Mouse (Mus musculus) left cerebral cortex, adult 11 months (tissue): ENCODE results near the gene Olfr1052.
"Not testable (repeated sequence)": the region's sequence is repeated elsewhere in the genome, so short reads cannot be mapped to it uniquely, and the experiment has no call there.

Experiments used
- DNase-seq: peaks from one replicate; pipeline ENCODE4 v3.0.0; 2022; ENCODE audit warnings: low spot score

Gene Olfr1052

DNA sequence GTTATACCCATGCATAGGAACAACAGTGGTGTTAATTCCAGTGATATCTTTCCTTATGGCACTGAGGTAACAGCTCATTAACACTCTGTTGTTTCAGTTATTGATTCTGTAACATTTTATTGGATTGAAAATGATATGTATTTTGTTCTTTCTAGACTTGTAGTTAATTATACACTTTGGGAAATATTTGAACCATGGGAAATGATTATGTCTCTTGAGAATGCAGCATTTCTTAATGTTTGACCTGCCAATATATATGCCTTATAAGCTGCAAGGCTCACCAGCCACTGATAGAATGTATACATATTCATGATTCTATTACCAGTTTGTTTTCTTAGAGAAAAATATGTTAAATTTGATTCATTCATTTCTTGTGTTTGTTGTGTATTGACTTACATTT, at the start of gene Olfr1052:
Gene Olfr1052, plus strand, starts transcription at position 301 of the 400 bp plus-strand sequence.
- no peak for DNase-seq

DNA sequence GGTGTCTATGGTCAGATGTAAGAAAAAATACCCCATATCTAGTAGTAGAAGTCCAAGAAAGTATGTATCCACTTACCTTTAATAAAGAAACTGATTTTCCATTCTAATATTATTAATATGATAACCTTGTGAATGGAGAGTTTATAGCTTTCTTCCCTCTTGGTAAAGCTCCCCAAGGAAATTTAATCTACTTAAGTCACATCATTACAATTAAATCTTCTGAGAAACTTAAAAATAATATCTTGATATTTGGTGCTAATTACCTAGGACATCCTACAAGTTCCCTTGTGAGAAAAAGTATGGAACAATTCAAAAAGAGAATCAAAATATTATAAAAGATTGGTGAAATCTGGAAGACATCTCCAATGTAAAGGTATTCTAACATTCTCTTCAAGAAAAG, 34.0 kb upstream of the Olfr1052 start, which contains the start of gene Olfr1049:
Gene Olfr1049, minus strand, starts transcription at position 101 of the 400 bp plus-strand sequence.
- DNase-seq = not testable (repeated sequence)

DNA sequence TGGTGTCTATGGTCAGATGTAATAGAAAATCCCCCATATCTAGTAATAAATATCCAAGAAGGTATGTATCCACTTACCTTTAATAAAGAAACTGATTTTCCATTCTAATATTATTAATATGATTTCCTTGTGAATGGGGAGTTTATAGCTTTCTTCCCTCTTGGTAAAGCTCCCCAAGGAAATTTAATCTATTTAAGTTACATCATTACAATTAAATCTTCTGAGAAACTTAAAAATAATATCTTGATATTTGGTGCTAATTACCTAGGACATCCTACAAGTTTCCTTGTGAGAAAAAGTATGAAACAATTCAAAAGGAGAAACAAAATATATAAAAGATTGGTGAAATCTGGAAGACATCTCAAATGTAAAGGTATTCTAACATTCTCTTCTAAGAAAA, 13.3 kb upstream of the Olfr1052 start, which contains the start of gene Olfr1051:
Gene Olfr1051, minus strand, starts transcription at position 101 of the 400 bp plus-strand sequence.
- not testable (repeated sequence) for DNase-seq

DNA sequence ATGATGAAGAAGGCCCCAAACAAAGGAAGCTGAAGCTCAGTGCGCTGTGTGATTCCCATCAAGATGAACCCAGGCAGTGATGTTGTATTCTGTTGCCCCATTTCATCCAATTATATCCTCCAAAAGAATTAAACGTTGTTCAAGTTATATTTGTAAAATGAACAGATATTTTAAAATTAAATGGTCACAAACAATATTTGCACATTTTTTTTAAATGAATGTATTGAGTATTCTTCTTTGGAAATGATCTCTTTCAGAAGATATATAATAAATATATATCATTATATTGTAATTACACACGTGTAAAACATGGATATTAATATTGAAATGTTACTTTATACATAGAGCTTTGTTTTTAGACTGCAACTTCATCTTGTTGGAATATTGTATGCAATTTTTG, 22.9 kb downstream of the Olfr1052 start, which contains the start of gene Olfr1053:
Gene Olfr1053, minus strand, starts transcription at position 101 of the 400 bp plus-strand sequence.
- DNase-seq = no peak

DNA sequence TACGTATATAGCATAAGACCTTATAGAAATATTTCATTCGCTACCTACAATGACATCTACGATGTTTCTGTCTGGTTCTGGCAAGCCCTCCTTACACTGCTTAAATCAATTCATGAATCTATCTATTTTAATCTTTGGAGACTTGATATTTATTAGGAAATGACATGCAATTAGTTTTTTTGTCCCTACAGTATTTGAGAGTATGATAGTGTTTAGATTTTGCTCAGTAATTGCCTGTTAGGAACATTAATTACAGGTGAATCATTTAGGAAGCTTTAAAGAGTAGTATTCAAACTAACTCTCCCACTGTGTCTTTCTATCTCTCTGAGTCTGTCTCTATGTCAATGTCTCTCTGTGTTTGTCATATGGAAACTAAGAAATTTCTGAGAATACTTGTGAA, 43.1 kb downstream of the Olfr1052 start, which contains the start of gene Olfr1054:
Gene Olfr1054, minus strand, starts transcription at position 101 of the 400 bp plus-strand sequence.
- no peak for DNase-seq
